Comparison of ENCODE assay signal across 9 mouse cellular contexts in genomic region chr10:29211453-29211852, GRCm38 (mm10). TPM values are rescaled to one million over a fixed set of nuclear protein-coding genes. Genes with fewer than 3 reads are reported as not detected.
DNase-seq lines count a peak whose midpoint lies in the region; ATAC-seq and TF ChIP-seq lines count a peak whose summit lies in the region.
"Had no signal": no experiment of that assay in that cellular context is flagged by ENCODE, and none has a peak within 500 bp of the region (broad histone marks: within the 10 kb centered on the region; RNA-seq: fewer than 3 reads in every experiment).

TSS of gene 9330159F19Rik (plus strand) at chr10:29211606.

- WGBS in intestine, embryonic 14.5 days: 8% methylated on average over 4 of the region's 4 CpGs
- WGBS in intestine, postnatal 0 days: 8% methylated on average over 4 of the region's 4 CpGs
- WGBS in midbrain, embryonic 14.5 days: 14% methylated on average over 4 of the region's 4 CpGs

- TF ChIP-seq POLR2A in cortical plate, adult 2 months (IDR thresholded peaks at IDR 0.05; ENCODE audit: extremely low read depth, insufficient read depth, low read length): 0 out of 2 replicates have a peak, but pooled peaks have one; percentile 33

- no peaks in the 10 kb centered on the region for H3K27me3 ChIP-seq in intestine, embryonic 14.5 days (replicated peaks; ENCODE audit: control insufficient read depth, insufficient read depth, low read length)
- H3K27me3 ChIP-seq in intestine, postnatal 0 days (replicated peaks; ENCODE audit: control insufficient read depth, insufficient read depth, low read length): no peaks in the 10 kb centered on the region
- no peaks in the 10 kb centered on the region for H3K27me3 ChIP-seq in midbrain, embryonic 14.5 days (ENCODE audit: control insufficient read depth, insufficient read depth, low read length)

- H3K4me3 ChIP-seq in intestine, embryonic 14.5 days (ENCODE audit: low read depth, low read length): no peak within 1 kb of the TSS
- no peak within 1 kb of the TSS for H3K4me3 ChIP-seq in intestine, postnatal 0 days (ENCODE audit: low read depth, low read length)
- peak within 1 kb of the TSS; percentile 39 for H3K4me3 ChIP-seq in cortical plate, adult 2 months (ENCODE audit: insufficient read depth, low read length)
- no peak within 1 kb of the TSS for H3K4me3 ChIP-seq in midbrain, embryonic 14.5 days (replicated peaks; ENCODE audit: low read depth, low read length)

- H3K36me3 ChIP-seq in intestine, embryonic 14.5 days (ENCODE audit: control insufficient read depth, insufficient read depth, low read length): no peaks in the 10 kb centered on the region
- H3K36me3 ChIP-seq in intestine, postnatal 0 days (ENCODE audit: control insufficient read depth, insufficient read depth): no peaks in the 10 kb centered on the region
- peaks cover 12% of the 10 kb centered on the region; the same call in 1 of the 2 replicates for H3K36me3 ChIP-seq in midbrain, embryonic 14.5 days (ENCODE audit: control insufficient read depth, insufficient read depth, low read length)
- H3K36me3 ChIP-seq: G1E had no signal

- intact Hi-C loops in gastrocnemius, postnatal 14 days (cut with DNase I; ENCODE audit: low total_unique reads): no loop called here

- no peaks in the 10 kb centered on the region for H3K9me3 ChIP-seq in intestine, embryonic 14.5 days (ENCODE audit: control insufficient read depth, low read length)
- no peaks in the 10 kb centered on the region for H3K9me3 ChIP-seq in intestine, postnatal 0 days (ENCODE audit: control insufficient read depth)
- no peaks in the 10 kb centered on the region for H3K9me3 ChIP-seq in midbrain, embryonic 14.5 days (ENCODE audit: control insufficient read depth, low read length)
- H3K9me3 ChIP-seq: G1E had no signal

- H3K4me2 ChIP-seq in intestine, embryonic 14.5 days (ENCODE audit: low read length): peak within 1 kb of the TSS; percentile 5; the same call in 1 of the 2 replicates
- no peak within 1 kb of the TSS for H3K4me2 ChIP-seq in intestine, postnatal 0 days (replicated peaks; ENCODE audit: low read depth)
- no peak within 1 kb of the TSS for H3K4me2 ChIP-seq in midbrain, embryonic 14.5 days (ENCODE audit: low read length)

- no peak within 1 kb of the TSS for H3K9ac ChIP-seq in intestine, embryonic 14.5 days (ENCODE audit: low read length)
- no peak within 1 kb of the TSS for H3K9ac ChIP-seq in intestine, postnatal 0 days (ENCODE audit: low read depth, low read length)
- H3K9ac ChIP-seq in midbrain, embryonic 14.5 days (replicated peaks; ENCODE audit: low read length): no peak within 1 kb of the TSS

- DNase-seq in intestine, embryonic 14.5 days (ENCODE audit: low spot score): peak; percentile 65
- peak; percentile 52 for DNase-seq in gastrocnemius, postnatal 14 days
- peak in 1 of 2 experiments; percentile 54 for DNase-seq in left cerebral cortex, adult 8-10 months (ENCODE audit: low spot score in 2 of 2)
- DNase-seq in midbrain, embryonic 14.5 days: peak; percentile 44

- ATAC-seq in intestine, embryonic 14.5 days (replicated peaks; ENCODE audit: low FRiP score, low TSS enrichment, low read depth): peak; percentile 87
- no peak for ATAC-seq in intestine, postnatal 0 days
- peak; percentile 60; the same call in 1 of the 2 replicates for ATAC-seq in midbrain, embryonic 14.5 days (ENCODE audit: low FRiP score, low TSS enrichment)
- ATAC-seq in monocyte, adult 5-6 weeks (replicated peaks; ENCODE audit: insufficient number of reproducible peaks, low FRiP score, low TSS enrichment, poor library complexity, severe bottlenecking): no peak
- ATAC-seq in megakaryocyte progenitor cell, adult 5-6 weeks (replicated peaks; ENCODE audit: poor library complexity): no peak

- TF ChIP-seq CTCF in intestine, postnatal 0 days (IDR thresholded peaks at IDR 0.05; ENCODE audit: low read depth): no peak
- no peak for TF ChIP-seq CTCF in cortical plate, adult 2 months (IDR thresholded peaks at IDR 0.05; ENCODE audit: extremely low read depth, insufficient read depth, low read length)

- no peak within 1 kb of the TSS for H3K27ac ChIP-seq in intestine, embryonic 14.5 days (ENCODE audit: low read depth)
- no peak within 1 kb of the TSS for H3K27ac ChIP-seq in intestine, postnatal 0 days (ENCODE audit: low read depth, low read length)
- peak within 1 kb of the TSS; percentile 63 for H3K27ac ChIP-seq in cortical plate, adult 2 months (ENCODE audit: insufficient read depth, low read length)
- H3K27ac ChIP-seq in midbrain, embryonic 14.5 days (replicated peaks; ENCODE audit: low read depth, low read length): no peak within 1 kb of the TSS

- no peaks in the 10 kb centered on the region for H3K4me1 ChIP-seq in intestine, embryonic 14.5 days (replicated peaks; ENCODE audit: control insufficient read depth, insufficient read depth, low read length)
- no peaks in the 10 kb centered on the region for H3K4me1 ChIP-seq in intestine, postnatal 0 days (replicated peaks; ENCODE audit: control insufficient read depth, insufficient read depth, low read length)
- H3K4me1 ChIP-seq in cortical plate, adult 2 months (ENCODE audit: control insufficient read depth, insufficient read depth, low read length): peaks cover 4% of the 10 kb centered on the region; the same call in 1 of the 2 replicates
- no peaks in the 10 kb centered on the region for H3K4me1 ChIP-seq in midbrain, embryonic 14.5 days (ENCODE audit: control insufficient read depth, insufficient read depth, low read length)

RNA-seq across cellular contexts. Expression of gene 9330159F19Rik, which starts in this region (rescaled TPM):
- 1.6 and 1.8 TPM in 2 replicates for polyA plus RNA-seq in intestine, embryonic 14.5 days (2014; fragmentation: Nextera tagmentation; extraction: Ambion mirVana)
- 0.46 and 0.59 TPM in 2 replicates for polyA plus RNA-seq in intestine, postnatal 0 days (2015; fragmentation: Nextera tagmentation; extraction: Ambion mirVana)
- 61.4 and 62.0 TPM in 2 replicates for polyA plus RNA-seq in cortical plate, adult 2 months (2012; rRNA removed)
- total RNA-seq in gastrocnemius, postnatal 14 days (2021): 10 to 100 TPM; 14.7 to 18.1 TPM
- 10 to 100 TPM; 56.1 to 72.4 (median 61.3) TPM for total RNA-seq in left cerebral cortex, adult 8-10 months (2022)
- polyA plus RNA-seq in midbrain, embryonic 14.5 days (2014; fragmentation: Nextera tagmentation; extraction: Ambion mirVana): 35.4 and 40.8 TPM in 2 replicates
- total RNA-seq in monocyte, adult 5-6 weeks (2017): not detected in 3 replicates
- total RNA-seq in megakaryocyte progenitor cell, adult 5-6 weeks (2015): not detected in 2 replicates
- not detected in 2 replicates for total RNA-seq in megakaryocyte progenitor cell, adult 5-6 weeks (2017)

Comparison
In these comparisons a context has a peak if more than half of its experiments do, and no peak if none do; other contexts are left out.
1. RNA of gene 9330159F19Rik (total RNA-seq): 56.1 to 72.4 TPM in left cerebral cortex, adult 8-10 months and 14.7 to 18.1 TPM in gastrocnemius, postnatal 14 days; not detected in monocyte, adult 5-6 weeks and not detected in megakaryocyte progenitor cell, adult 5-6 weeks; every median in the first group is over 10 times any median in the second.
2. RNA of gene 9330159F19Rik (polyA plus RNA-seq): 61.4 to 62.0 TPM in cortical plate, adult 2 months and 35.4 to 40.8 TPM in midbrain, embryonic 14.5 days; 1.6 to 1.8 TPM in intestine, embryonic 14.5 days and 0.46 to 0.59 TPM in intestine, postnatal 0 days; every median in the first group is over 10 times any median in the second.
3. ATAC-seq: peak in intestine, embryonic 14.5 days (single experiment) and midbrain, embryonic 14.5 days (single experiment); none in intestine, postnatal 0 days (single experiment), monocyte, adult 5-6 weeks (single experiment) and megakaryocyte progenitor cell, adult 5-6 weeks (single experiment).